Mouse (Mus musculus) adrenal gland, postnatal 0 days (tissue): Measurements from ENCODE around the gene Hoxc6. TPM values are rescaled to one million over a fixed set of nuclear protein-coding genes. Genes with fewer than 3 reads are reported as not detected.

ENCODE experiments used
- microRNA-seq: library from miRNA; unstranded; fragments of <30 nt; microRNA quantifications from one replicate; pipeline ENCODE4, GENCODE M21; 2016; ENCODE audit warnings: borderline replicate concordance; ENCODE audit not compliant: insufficient number of aligned reads
- polyA plus RNA-seq: library from polyadenylated mRNA; unstranded; fragments of >200 nt; fragmentation: Nextera tagmentation; extraction: Ambion mirVana; gene quantifications from 2 replicates; pipeline ENCODE4 v1.2.1, GENCODE M21; 2015

Hoxc6 gene
- 14.5 and 17.6 TPM in 2 replicates for polyA plus RNA-seq

DNA sequence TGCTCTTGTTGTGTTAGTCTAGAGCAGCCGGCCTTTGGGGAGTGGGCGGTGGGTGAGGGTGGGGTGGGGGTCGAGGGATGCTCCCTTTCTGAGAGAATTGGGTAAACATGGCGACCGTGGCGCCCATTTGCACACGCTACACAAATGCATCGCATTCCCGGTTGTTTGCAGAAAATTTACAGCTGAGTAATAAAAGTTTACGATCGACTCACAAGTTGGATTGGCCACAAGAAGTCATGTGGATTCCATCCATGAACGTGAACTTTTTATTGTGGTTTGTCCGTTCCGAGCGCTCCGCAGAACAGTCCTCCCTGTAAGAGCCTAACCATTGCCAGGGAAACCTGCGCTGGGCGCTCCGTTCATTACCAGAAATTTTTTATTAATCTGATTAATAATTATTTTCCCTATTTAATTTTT lies at the start of gene Hoxc6:
Gene Hoxc6, plus strand, starts transcription at position 319 of the 417 bp plus-strand sequence.

GRCm38 (mm10) chr15:102954192-102955006 lies 43.7 kb upstream of the Hoxc6 start, which contains the start of gene Hoxc11:
Hoxc11 (plus strand) TSS chr15:102954427.

DNA sequence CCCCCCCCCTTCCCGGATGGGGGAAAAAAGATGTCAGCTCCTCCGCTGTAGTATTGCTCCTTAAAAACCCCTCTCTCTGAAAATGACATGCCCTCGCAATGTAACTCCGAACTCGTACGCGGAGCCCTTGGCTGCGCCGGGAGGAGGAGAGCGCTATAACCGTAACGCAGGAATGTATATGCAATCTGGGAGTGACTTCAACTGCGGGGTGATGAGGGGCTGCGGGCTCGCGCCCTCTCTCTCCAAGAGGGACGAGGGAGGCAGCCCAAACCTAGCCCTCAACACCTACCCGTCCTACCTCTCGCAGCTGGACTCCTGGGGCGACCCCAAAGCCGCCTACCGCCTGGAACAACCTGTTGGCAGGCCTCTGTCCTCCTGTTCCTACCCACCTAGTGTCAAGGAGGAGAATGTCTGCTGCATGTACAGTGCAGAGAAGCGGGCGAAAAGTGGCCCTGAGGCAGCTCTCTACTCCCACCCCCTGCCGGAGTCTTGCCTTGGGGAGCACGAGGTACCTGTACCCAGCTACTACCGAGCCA lies 31.2 kb upstream of the Hoxc6 start, which contains the start of gene Hoxc10:
Gene Hoxc10, plus strand, starts transcription at position 21 of the 536 bp plus-strand sequence.

GRCm38 (mm10) chr15:102967312-102967510 lies 30.8 kb upstream of the Hoxc6 start, which contains the start of gene Hoxc5:
Hoxc5 (plus strand) TSS chr15:102967443.

GRCm38 (mm10) chr15:102976171-102976570 lies 21.9 kb upstream of the Hoxc6 start, which contains the start of gene Hoxc9:
Hoxc9 (plus strand) TSS chr15:102976439.

GRCm38 (mm10) chr15:102990461-102991397 lies 7.3 kb upstream of the Hoxc6 start, which contains the start of gene Hoxc8:
Hoxc8 (plus strand) TSS chr15:102990607.

GRCm38 (mm10) chr15:103018636-103019035 lies 20.6 kb downstream of the Hoxc6 start, which contains the start of gene Hoxc4:
Hoxc4 (plus strand) TSS chr15:103018934.

Small RNA genes lying within 50 kb of the gene (microRNA-seq; reads per million reads assigned to microRNA genes)
- gene Mir196a-2 (406 reads per million, percentile 63 among the genes with 10 or more reads in this experiment), gene Mir615 (2,259 reads per million, percentile 85 among the genes with 10 or more reads in this experiment)

Other genes with a start within 250 kb of the Hoxc6 start
- not detected in 2 replicates for gene Hoxc13, start 77.2 kb upstream of the Hoxc6 start, polyA plus RNA-seq
- gene Hoxc12, start 61.5 kb upstream of the Hoxc6 start, polyA plus RNA-seq: not detected in 2 replicates
- 0.11 and 0.12 TPM in 2 replicates for gene Hoxc11, start 43.8 kb upstream of the Hoxc6 start, polyA plus RNA-seq
- 0.58 and 3.3 TPM in 2 replicates for gene Hoxc10, start 31.5 kb upstream of the Hoxc6 start, polyA plus RNA-seq
- 6.4 and 6.6 TPM in 2 replicates for gene Hoxc5, start 30.8 kb upstream of the Hoxc6 start, polyA plus RNA-seq
- 4.4 and 8.6 TPM in 2 replicates for gene Hoxc9, start 21.8 kb upstream of the Hoxc6 start, polyA plus RNA-seq
- gene Hoxc8, start 7.7 kb upstream of the Hoxc6 start, polyA plus RNA-seq: 17.2 and 31.4 TPM in 2 replicates
- 11.2 and 23.9 TPM in 2 replicates for gene Hoxc4, start 20.7 kb downstream of the Hoxc6 start, polyA plus RNA-seq
- gene Smug1, start 168.8 kb downstream of the Hoxc6 start, polyA plus RNA-seq: 8.1 and 8.4 TPM in 2 replicates
- gene Cbx5, start 241.6 kb downstream of the Hoxc6 start, polyA plus RNA-seq: 33.2 and 37.1 TPM in 2 replicates
- 308 and 337 TPM in 2 replicates for gene Hnrnpa1, start 242.2 kb downstream of the Hoxc6 start, polyA plus RNA-seq